Mouse (Mus musculus): Measurements from ENCODE around the gene Trim37. TPM values are rescaled to one million over a fixed set of nuclear protein-coding genes. Genes with fewer than 3 reads are reported as not detected.

Trim37 gene
- 1.4 and 1.7 TPM in 2 replicates for polyA plus RNA-seq (2012; rRNA removed)

DNA sequence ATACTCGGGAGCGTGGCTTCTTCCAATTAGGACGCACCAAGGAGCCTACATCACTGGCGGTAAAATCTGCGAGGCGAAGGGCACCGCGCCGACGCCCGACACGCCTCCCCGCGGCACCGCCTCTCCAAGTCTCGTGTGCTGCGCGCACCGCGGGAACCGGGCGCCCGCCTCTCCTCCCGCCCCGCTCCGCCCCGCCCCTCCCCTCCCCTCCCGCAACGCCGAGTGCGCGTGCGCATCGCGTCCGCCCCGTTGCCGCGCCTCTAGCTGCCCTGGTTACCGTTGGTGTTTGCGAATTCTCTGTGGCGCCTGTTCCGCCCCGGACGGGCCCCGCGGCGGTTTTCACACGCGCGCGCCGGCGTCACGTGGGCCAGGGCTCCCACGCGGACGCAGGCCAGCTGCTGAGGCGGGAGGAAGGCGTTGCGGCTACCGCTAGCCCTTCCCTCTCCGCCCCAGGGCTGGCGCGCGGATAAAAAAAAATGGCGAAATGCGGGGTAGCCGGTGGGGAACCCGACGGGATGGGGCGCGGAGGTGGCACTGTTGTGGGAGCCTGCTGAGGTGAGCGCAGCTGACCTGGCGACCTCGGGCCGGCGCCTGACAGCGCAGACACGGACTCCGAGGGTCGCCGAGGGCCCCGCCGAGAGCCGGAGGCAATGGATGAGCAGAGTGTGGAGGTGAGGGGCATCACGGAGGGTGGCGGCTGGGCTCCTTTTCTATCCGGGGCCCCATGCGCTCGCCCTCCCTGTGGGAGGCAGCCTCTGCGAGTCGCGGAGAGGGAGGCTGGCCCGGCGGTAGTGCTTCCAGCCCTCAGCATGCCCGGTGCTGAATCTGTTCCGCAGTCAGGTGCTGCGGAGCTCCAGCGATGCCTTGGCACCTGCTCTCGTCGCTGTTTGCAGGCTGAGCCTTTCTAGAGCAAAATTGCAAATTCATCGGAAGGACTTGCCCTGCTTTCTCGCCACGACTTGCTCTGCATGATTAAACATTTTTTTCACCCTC, at the start of gene Trim37:
TSS of gene Trim37 (plus strand) at position 254 of the 993 bp plus-strand sequence.
- WGBS = under 1% methylated on average over 105 of the region's 105 CpGs
- no peaks in the 10 kb centered on the region for H3K27me3 ChIP-seq (ENCODE audit: control insufficient read depth, insufficient read depth, low read length)
- H3K4me1 ChIP-seq (ENCODE audit: control insufficient read depth, insufficient read depth, insufficient read length) = no peaks in the 10 kb centered on the region
- H3K4me3 ChIP-seq (ENCODE audit: extremely low read depth, insufficient read depth, insufficient read length) = peak within 1 kb of the TSS; percentile 75
- DNase-seq (ENCODE audit: low read depth in 1 of 2, low spot score in 2 of 2) = peak; percentile 81 to 82
- H3K27ac ChIP-seq (ENCODE audit: insufficient read depth, low read length) = peak within 1 kb of the TSS; percentile 48
- H3K36me3 ChIP-seq (ENCODE audit: control insufficient read depth, insufficient read depth, low read length) = peaks cover 1% of the 10 kb centered on the region
- no peak for TF ChIP-seq CTCF (IDR thresholded peaks at IDR 0.05; ENCODE audit: extremely low read depth, insufficient read depth, insufficient read length, insufficient replicate concordance)
- no peak for TF ChIP-seq POLR2A (IDR thresholded peaks at IDR 0.05; ENCODE audit: low read depth, low read length)

DNA sequence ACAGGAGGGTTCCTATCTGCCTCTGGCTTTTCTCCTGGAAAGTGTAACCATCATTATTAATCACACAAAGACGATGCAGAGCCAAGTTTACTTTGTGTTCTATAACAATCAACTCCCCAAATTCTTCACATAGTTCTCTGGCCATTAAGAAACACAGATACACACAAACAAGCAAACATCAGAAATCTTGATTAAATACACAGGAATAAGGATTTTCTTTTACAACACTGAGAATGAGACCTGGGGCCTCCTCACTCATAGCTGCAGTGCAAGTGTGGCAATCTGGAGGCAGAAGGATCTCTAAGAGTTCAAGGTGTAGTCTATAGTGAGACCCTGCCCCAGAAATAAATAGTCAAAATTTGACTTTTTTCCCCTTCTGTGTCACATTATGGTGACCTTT, 43.2 kb upstream of the Trim37 start:
- no peaks in the 10 kb centered on the region for H3K27me3 ChIP-seq (ENCODE audit: control insufficient read depth, insufficient read depth, low read length)

DNA sequence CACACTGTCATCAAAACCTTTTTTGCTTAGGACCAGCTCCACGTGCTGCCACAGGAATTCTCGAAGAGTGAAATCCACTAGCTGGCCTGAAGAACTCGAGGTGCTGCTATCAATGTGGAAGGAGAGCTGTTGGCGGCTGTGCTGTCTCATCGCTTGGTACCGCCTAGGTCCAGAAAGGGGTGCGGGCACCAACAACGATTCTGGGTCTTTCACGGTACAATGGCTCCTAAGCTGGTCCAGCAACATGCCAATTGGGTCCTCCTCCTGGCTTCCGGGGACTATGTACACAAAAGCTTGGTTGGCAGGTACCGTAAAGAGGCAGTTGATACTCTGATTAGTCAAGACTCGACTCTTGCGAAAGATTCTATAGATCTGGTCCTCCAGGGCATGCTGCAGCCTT, 41.4 kb upstream of the Trim37 start:
- Histone ChIP-seq H3K4me3 (ENCODE audit: extremely low read depth, insufficient read depth, insufficient read length) (peak overlapping the region; percentile 2; the same call in 1 of the 2 replicates), H3K27me3 (ENCODE audit: control insufficient read depth, insufficient read depth, low read length) (no peaks in the 10 kb centered on the region), H3K27ac (ENCODE audit: insufficient read depth, low read length) (no peak overlapping the region), H3K36me3 (ENCODE audit: control insufficient read depth, insufficient read depth, low read length) (peaks cover 11% of the 10 kb centered on the region), H3K4me1 (ENCODE audit: control insufficient read depth, insufficient read depth, insufficient read length) (peaks cover 11% of the 10 kb centered on the region)
- 91% methylated on average over 13 of the region's 13 CpGs for WGBS
- no peak for DNase-seq (ENCODE audit: low read depth in 1 of 2, low spot score in 2 of 2)
- TF ChIP-seq POLR2A (IDR thresholded peaks at IDR 0.05; ENCODE audit: low read depth, low read length) (no peak), CTCF (IDR thresholded peaks at IDR 0.05; ENCODE audit: extremely low read depth, insufficient read depth, insufficient read length, insufficient replicate concordance) (no peak)

More for the DNA sequence above, 43.2 kb upstream of the Trim37 start:
- H3K27ac ChIP-seq (ENCODE audit: insufficient read depth, low read length) = no peak overlapping the region
- WGBS = 95% methylated on average over 1 of the region's 1 CpGs
- H3K36me3 ChIP-seq (ENCODE audit: control insufficient read depth, insufficient read depth, low read length) = peaks cover 20% of the 10 kb centered on the region
- no peak overlapping the region for H3K4me3 ChIP-seq (ENCODE audit: extremely low read depth, insufficient read depth, insufficient read length)
- TF ChIP-seq POLR2A (IDR thresholded peaks at IDR 0.05; ENCODE audit: low read depth, low read length) (no peak), CTCF (IDR thresholded peaks at IDR 0.05; ENCODE audit: extremely low read depth, insufficient read depth, insufficient read length, insufficient replicate concordance) (no peak)
- peaks cover 11% of the 10 kb centered on the region for H3K4me1 ChIP-seq (ENCODE audit: control insufficient read depth, insufficient read depth, insufficient read length)
- no peak for DNase-seq (ENCODE audit: low read depth in 1 of 2, low spot score in 2 of 2)

DNA sequence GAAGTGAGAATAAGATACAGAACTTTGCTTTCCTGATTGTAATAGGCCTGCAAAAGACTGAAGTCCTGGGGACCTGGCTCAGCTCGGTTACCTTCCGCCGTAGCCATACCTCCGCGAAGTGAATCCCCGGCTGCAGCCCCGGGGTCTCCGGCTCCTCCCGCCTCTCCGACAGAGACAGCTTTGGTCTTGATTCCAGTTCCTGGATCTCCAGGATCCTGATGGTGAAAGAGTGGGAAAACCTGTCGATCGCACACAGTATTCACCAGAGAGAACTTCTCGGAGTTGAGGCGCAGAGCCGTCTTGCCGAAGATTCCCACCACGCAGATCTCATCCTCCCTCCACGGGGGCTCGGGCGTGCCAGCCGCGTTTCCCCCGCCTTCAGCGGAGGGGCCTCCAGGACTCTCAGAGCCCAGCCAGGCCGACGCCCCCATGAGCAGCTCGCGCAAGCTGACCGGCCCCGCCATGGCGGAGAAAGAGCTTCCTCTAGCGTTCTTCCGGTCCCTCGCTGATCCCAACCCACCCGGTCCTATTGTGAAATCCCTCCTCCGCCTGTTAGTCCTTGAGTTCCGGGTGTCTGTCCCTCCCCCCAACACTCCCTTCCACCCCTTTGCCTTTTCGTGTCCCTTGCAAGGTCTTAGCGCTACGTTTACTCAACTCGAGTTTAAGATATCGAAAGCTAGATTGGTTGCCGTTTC, 40.4 kb upstream of the Trim37 start, which contains the start of gene Smg8:
TSS of gene Smg8 (minus strand) at position 485 of the 695 bp plus-strand sequence.
- H3K4me1 ChIP-seq (ENCODE audit: control insufficient read depth, insufficient read depth, insufficient read length) = peaks cover 11% of the 10 kb centered on the region
- H3K36me3 ChIP-seq (ENCODE audit: control insufficient read depth, insufficient read depth, low read length) = peaks cover 9% of the 10 kb centered on the region
- under 1% methylated on average over 43 of the region's 43 CpGs for WGBS
- peak within 1 kb of the TSS; percentile 93 for H3K4me3 ChIP-seq (ENCODE audit: extremely low read depth, insufficient read depth, insufficient read length)
- TF ChIP-seq POLR2A (IDR thresholded peaks at IDR 0.05; ENCODE audit: low read depth, low read length) = peak; percentile 68; the same call in 1 of the 2 replicates
- no peak for TF ChIP-seq CTCF (IDR thresholded peaks at IDR 0.05; ENCODE audit: extremely low read depth, insufficient read depth, insufficient read length, insufficient replicate concordance)
- peak within 1 kb of the TSS; percentile 48 for H3K27ac ChIP-seq (ENCODE audit: insufficient read depth, low read length)
- peak; percentile 73 to 74 for DNase-seq (ENCODE audit: low read depth in 1 of 2, low spot score in 2 of 2)
- H3K27me3 ChIP-seq (ENCODE audit: control insufficient read depth, insufficient read depth, low read length) = no peaks in the 10 kb centered on the region

DNA sequence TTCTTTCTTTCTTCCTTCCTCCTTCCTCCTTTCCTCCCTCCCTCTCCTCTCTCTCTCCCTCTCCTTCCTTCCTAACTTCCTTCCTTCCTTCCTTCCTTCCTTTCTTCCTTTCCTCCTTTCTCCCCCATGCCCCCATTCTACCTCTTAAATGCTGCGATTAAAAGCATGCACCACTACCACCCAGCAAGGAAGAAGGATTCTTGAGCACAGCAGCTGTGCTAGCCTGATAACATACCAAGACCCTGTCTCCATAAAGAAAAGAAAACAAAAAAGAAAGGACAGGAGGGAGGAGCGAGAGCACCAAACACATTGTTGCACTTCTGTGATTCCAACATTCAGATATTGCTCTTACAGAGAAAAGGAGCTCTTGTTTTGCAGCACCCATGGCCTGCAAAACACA, 39.7 kb upstream of the Trim37 start:
- WGBS = 45% methylated on average over 2 of the region's 2 CpGs
- Histone ChIP-seq H3K27me3 (ENCODE audit: control insufficient read depth, insufficient read depth, low read length) (no peaks in the 10 kb centered on the region), H3K4me1 (ENCODE audit: control insufficient read depth, insufficient read depth, insufficient read length) (peaks cover 11% of the 10 kb centered on the region), H3K4me3 (ENCODE audit: extremely low read depth, insufficient read depth, insufficient read length) (no peak overlapping the region), H3K36me3 (ENCODE audit: control insufficient read depth, insufficient read depth, low read length) (peaks cover 4% of the 10 kb centered on the region), H3K27ac (ENCODE audit: insufficient read depth, low read length) (no peak overlapping the region)
- TF ChIP-seq POLR2A (IDR thresholded peaks at IDR 0.05; ENCODE audit: low read depth, low read length) = no peak
- TF ChIP-seq CTCF (IDR thresholded peaks at IDR 0.05; ENCODE audit: extremely low read depth, insufficient read depth, insufficient read length, insufficient replicate concordance) = no peak
- DNase-seq (ENCODE audit: low read depth in 1 of 2, low spot score in 2 of 2) = no peak

DNA sequence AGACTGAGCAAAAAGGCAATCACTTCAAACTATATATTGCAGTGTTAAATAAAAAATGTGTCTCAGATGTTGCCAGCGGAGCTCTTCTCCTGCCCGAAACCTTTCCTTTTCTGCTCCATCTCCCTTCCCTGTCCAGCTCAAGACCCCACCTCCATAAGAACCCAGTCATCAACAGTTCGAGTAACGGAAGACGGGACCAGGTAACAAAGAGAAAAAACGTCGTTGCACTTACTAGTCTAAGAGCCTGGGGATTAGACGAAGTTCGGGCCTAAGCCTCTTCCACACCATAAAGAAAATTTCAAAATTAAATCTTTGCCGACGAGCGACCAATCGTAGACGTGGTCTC, 18.5 kb upstream of the Trim37 start, which contains the start of gene Prr11:
TSS of gene Prr11 (minus strand) at position 300 of the 346 bp plus-strand sequence.
- Histone ChIP-seq H3K27me3 (ENCODE audit: control insufficient read depth, insufficient read depth, low read length) (no peaks in the 10 kb centered on the region), H3K36me3 (ENCODE audit: control insufficient read depth, insufficient read depth, low read length) (no peaks in the 10 kb centered on the region; the same call in 1 of the 2 replicates), H3K4me3 (ENCODE audit: extremely low read depth, insufficient read depth, insufficient read length) (peak within 1 kb of the TSS; percentile 71), H3K4me1 (ENCODE audit: control insufficient read depth, insufficient read depth, insufficient read length) (no peaks in the 10 kb centered on the region), H3K27ac (ENCODE audit: insufficient read depth, low read length) (peak within 1 kb of the TSS; percentile 15)
- no peak for DNase-seq (ENCODE audit: low read depth in 1 of 2, low spot score in 2 of 2)
- WGBS = under 1% methylated on average over 14 of the region's 14 CpGs
- TF ChIP-seq POLR2A (IDR thresholded peaks at IDR 0.05; ENCODE audit: low read depth, low read length) (no peak), CTCF (IDR thresholded peaks at IDR 0.05; ENCODE audit: extremely low read depth, insufficient read depth, insufficient read length, insufficient replicate concordance) (no peak)
